Mouse (Mus musculus) mouse embryonic stem cell (cell line): ENCODE results near the gene Olfr382.
"Not testable (repeated sequence)": the region's sequence is repeated elsewhere in the genome, so short reads cannot be mapped to it uniquely, and the experiment has no call there.

Experiments
- in situ Hi-C, 2 experiments: fragments of 300-500 bp; cut with MboI; formaldehyde crosslinking; loops; 1 replicate in 1 of 2; 3 replicates in 1 of 2; pipeline ENCODE4 v1.14.3; 2019 to 2020; ENCODE audit warnings: low sequenced_read_pairs in 2 of 2, low pct_unique_long_range_greater_than_20kb in 1 of 2, mixed read lengths in 1 of 2; ENCODE audit not compliant: unreplicated experiment in 1 of 2

Gene Olfr382

GRCm38 (mm10) chr11:73517097-73517496, at the start of gene Olfr382:
Gene Olfr382, minus strand, starts transcription at chr11:73517197.
- in situ Hi-C loops: no loop called here

DNA sequence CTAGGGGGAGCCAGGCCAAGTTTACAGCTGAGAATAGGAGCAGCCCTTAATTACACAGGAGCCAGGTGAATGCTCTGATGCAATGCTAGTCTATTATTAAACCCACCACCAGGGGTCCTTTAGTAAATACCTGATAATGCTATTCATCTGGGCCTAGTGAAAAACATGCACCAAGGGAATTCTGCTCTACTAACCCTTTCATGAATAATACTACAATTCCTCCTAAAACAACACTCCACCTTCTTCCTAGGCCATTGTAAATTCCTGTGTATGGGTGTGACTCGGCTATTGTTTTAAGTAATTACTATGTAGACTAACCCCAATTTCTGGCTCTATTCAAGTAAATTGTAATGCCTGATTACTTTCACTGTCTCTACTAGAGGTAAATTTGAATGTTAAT, 12.0 kb upstream of the Olfr382 start:
- in situ Hi-C loops: not testable (repeated sequence)

DNA sequence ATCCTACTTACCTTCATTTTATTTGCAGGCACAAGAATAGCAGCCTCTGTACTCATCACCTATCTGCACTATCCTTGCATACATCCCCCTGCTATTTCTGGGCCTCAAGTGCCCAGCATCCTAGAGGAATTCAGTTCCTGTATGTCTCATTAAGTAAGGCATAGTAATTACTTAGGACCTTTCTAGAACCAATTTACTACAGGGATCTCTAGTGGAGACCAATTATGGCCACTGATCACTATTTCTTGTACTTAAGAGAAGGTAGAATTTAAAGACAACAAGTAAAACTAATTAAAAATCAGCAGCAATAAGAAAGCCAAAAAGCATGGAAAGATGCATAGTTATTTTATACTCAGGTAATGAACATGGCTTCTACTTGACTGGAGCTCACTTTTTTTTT, 25.5 kb downstream of the Olfr382 start, which contains the start of gene Olfr381:
Gene Olfr381 (minus strand): TSS at position 101 of the 400 bp plus-strand sequence.
- in situ Hi-C loops: no loop called here
